Comparison of ENCODE assay signal across 16 mouse cellular contexts in genomic region chr1:38448854-38449253, GRCm38 (mm10).
DNase-seq lines count a peak whose midpoint lies in the region; ATAC-seq and TF ChIP-seq lines count a peak whose summit lies in the region.
"Had no signal": no experiment of that assay in that cellular context is flagged by ENCODE, and none has a peak within 500 bp of the region (broad histone marks: within the 10 kb centered on the region; RNA-seq: fewer than 3 reads in every experiment).

No protein-coding gene starts in this region.

- no peak overlapping the region for H3K4me2 ChIP-seq in hindbrain, embryonic 12.5 days (replicated peaks)
- H3K4me2 ChIP-seq in hindbrain, embryonic 11.5 days (replicated peaks; ENCODE audit: low read depth, low read length): no peak overlapping the region
- no peak overlapping the region for H3K4me2 ChIP-seq in midbrain, embryonic 12.5 days (replicated peaks)
- H3K4me2 ChIP-seq in midbrain, postnatal 0 days (ENCODE audit: low read depth, low read length, poor library complexity, severe bottlenecking): no peak overlapping the region
- no peak overlapping the region for H3K4me2 ChIP-seq in embryonic facial prominence, embryonic 12.5 days (replicated peaks)
- H3K4me2 ChIP-seq in neural tube, embryonic 15.5 days: no peak overlapping the region

- no peaks in the 10 kb centered on the region for H3K36me3 ChIP-seq in hindbrain, embryonic 12.5 days
- no peaks in the 10 kb centered on the region for H3K36me3 ChIP-seq in hindbrain, embryonic 11.5 days (ENCODE audit: control insufficient read depth, insufficient read depth, low read length)
- H3K36me3 ChIP-seq in midbrain, embryonic 12.5 days: no peaks in the 10 kb centered on the region
- H3K36me3 ChIP-seq in midbrain, postnatal 0 days (ENCODE audit: insufficient read depth, low read length): no peaks in the 10 kb centered on the region
- no peaks in the 10 kb centered on the region for H3K36me3 ChIP-seq in embryonic facial prominence, embryonic 12.5 days
- no peaks in the 10 kb centered on the region for H3K36me3 ChIP-seq in neural tube, embryonic 15.5 days

- no peak overlapping the region for H3K9ac ChIP-seq in hindbrain, embryonic 12.5 days
- H3K9ac ChIP-seq in hindbrain, embryonic 11.5 days (ENCODE audit: low read depth, low read length): no peak overlapping the region
- H3K9ac ChIP-seq in midbrain, embryonic 12.5 days (replicated peaks): no peak overlapping the region
- no peak overlapping the region for H3K9ac ChIP-seq in midbrain, postnatal 0 days (replicated peaks; ENCODE audit: low read length, poor library complexity, severe bottlenecking)
- no peak overlapping the region for H3K9ac ChIP-seq in embryonic facial prominence, embryonic 12.5 days
- no peak overlapping the region for H3K9ac ChIP-seq in neural tube, embryonic 15.5 days (replicated peaks)

- no peak for TF ChIP-seq CTCF in midbrain, postnatal 0 days (IDR thresholded peaks at IDR 0.05)

- WGBS in hindbrain, embryonic 12.5 days: 63% methylated on average over 3 of the region's 3 CpGs
- 78% methylated on average over 3 of the region's 3 CpGs for WGBS in hindbrain, embryonic 11.5 days
- 80% methylated on average over 3 of the region's 3 CpGs for WGBS in midbrain, embryonic 12.5 days
- 65% methylated on average over 3 of the region's 3 CpGs for WGBS in midbrain, postnatal 0 days
- whole genome bisulfite sequencing in embryonic facial prominence, embryonic 12.5 days: 53% methylated on average over 3 of the region's 3 CpGs
- 62% methylated on average over 3 of the region's 3 CpGs for whole genome bisulfite sequencing in neural tube, embryonic 15.5 days

- H3K27ac ChIP-seq in hindbrain, embryonic 12.5 days: peak overlapping the region; percentile 52; the same call in 1 of the 2 replicates
- no peak overlapping the region for H3K27ac ChIP-seq in hindbrain, embryonic 11.5 days (ENCODE audit: low read depth, low read length)
- H3K27ac ChIP-seq in midbrain, embryonic 12.5 days (replicated peaks): peak overlapping the region; percentile 20; the same call in 1 of the 2 replicates
- no peak overlapping the region for H3K27ac ChIP-seq in midbrain, postnatal 0 days (ENCODE audit: low read depth, low read length)
- H3K27ac ChIP-seq in embryonic facial prominence, embryonic 12.5 days: no peak overlapping the region
- H3K27ac ChIP-seq in neural tube, embryonic 15.5 days (replicated peaks): no peak overlapping the region

- ATAC-seq in hindbrain, embryonic 12.5 days (ENCODE audit: low FRiP score): no peak
- no peak for ATAC-seq in hindbrain, embryonic 11.5 days (ENCODE audit: low FRiP score)
- ATAC-seq in midbrain, embryonic 12.5 days (ENCODE audit: low FRiP score, low read depth): no peak
- no peak for ATAC-seq in midbrain, postnatal 0 days (ENCODE audit: low FRiP score)
- peak; percentile 22; the same call in 1 of the 2 replicates for ATAC-seq in embryonic facial prominence, embryonic 12.5 days (ENCODE audit: insufficient number of reproducible peaks, insufficient read depth, low FRiP score, low TSS enrichment)
- ATAC-seq in neutrophil, adult 5-6 weeks (ENCODE audit: extremely low read depth, insufficient number of reproducible peaks, low FRiP score, poor library complexity, severe bottlenecking): 0 out of 2 replicates have a peak, but pooled peaks have one; percentile 6
- ATAC-seq in neural tube, embryonic 15.5 days (ENCODE audit: low FRiP score): no peak
- ATAC-seq: activated CD4-positive, CD25-positive, alpha-beta regulatory T cell, adult 4 months; inflammation-experienced regulatory T-cells, adult 6 months had no signal

- H3K4me1 ChIP-seq in hindbrain, embryonic 12.5 days: peaks cover 50% of the 10 kb centered on the region
- H3K4me1 ChIP-seq in hindbrain, embryonic 11.5 days (replicated peaks; ENCODE audit: control insufficient read depth, insufficient read depth, low read length): peaks cover 4% of the 10 kb centered on the region
- H3K4me1 ChIP-seq in midbrain, embryonic 12.5 days: peaks cover 22% of the 10 kb centered on the region
- H3K4me1 ChIP-seq in midbrain, postnatal 0 days (ENCODE audit: insufficient read depth, low read length): no peaks in the 10 kb centered on the region
- peaks cover 23% of the 10 kb centered on the region for H3K4me1 ChIP-seq in embryonic facial prominence, embryonic 12.5 days
- peaks cover 33% of the 10 kb centered on the region for H3K4me1 ChIP-seq in neural tube, embryonic 15.5 days

- DNase-seq in hindbrain, embryonic 11.5 days (ENCODE audit: low spot score): no peak
- DNase-seq in midbrain, postnatal 0 days (ENCODE audit: low spot score): no peak
- DNase-seq: cerebellum, adult 11-12 months; heart, postnatal 14 days; kidney, postnatal 4 days; left cerebral cortex, postnatal 4 days; lung, postnatal 14 days; midbrain, embryonic 14.5 days; retina, postnatal 1 day had no signal

- no peaks in the 10 kb centered on the region for H3K27me3 ChIP-seq in hindbrain, embryonic 12.5 days
- no peaks in the 10 kb centered on the region for H3K27me3 ChIP-seq in hindbrain, embryonic 11.5 days (ENCODE audit: control insufficient read depth, insufficient read depth, low read length)
- no peaks in the 10 kb centered on the region for H3K27me3 ChIP-seq in midbrain, embryonic 12.5 days
- no peaks in the 10 kb centered on the region for H3K27me3 ChIP-seq in midbrain, postnatal 0 days (ENCODE audit: insufficient read depth, low read length)
- H3K27me3 ChIP-seq in embryonic facial prominence, embryonic 12.5 days: no peaks in the 10 kb centered on the region
- H3K27me3 ChIP-seq in neural tube, embryonic 15.5 days (replicated peaks): no peaks in the 10 kb centered on the region

- H3K9me3 ChIP-seq in hindbrain, embryonic 12.5 days (replicated peaks): no peaks in the 10 kb centered on the region
- H3K9me3 ChIP-seq in hindbrain, embryonic 11.5 days (ENCODE audit: control insufficient read depth, low read length): no peaks in the 10 kb centered on the region
- H3K9me3 ChIP-seq in midbrain, embryonic 12.5 days: no peaks in the 10 kb centered on the region
- H3K9me3 ChIP-seq in midbrain, postnatal 0 days (ENCODE audit: low read length): no peaks in the 10 kb centered on the region
- no peaks in the 10 kb centered on the region for H3K9me3 ChIP-seq in embryonic facial prominence, embryonic 12.5 days
- no peaks in the 10 kb centered on the region for H3K9me3 ChIP-seq in neural tube, embryonic 15.5 days (replicated peaks)

- H3K4me3 ChIP-seq in hindbrain, embryonic 12.5 days: no peak overlapping the region
- no peak overlapping the region for H3K4me3 ChIP-seq in hindbrain, embryonic 11.5 days (ENCODE audit: low read depth, low read length)
- no peak overlapping the region for H3K4me3 ChIP-seq in midbrain, embryonic 12.5 days
- no peak overlapping the region for H3K4me3 ChIP-seq in midbrain, postnatal 0 days (ENCODE audit: low read depth, low read length)
- no peak overlapping the region for H3K4me3 ChIP-seq in embryonic facial prominence, embryonic 12.5 days
- H3K4me3 ChIP-seq in neural tube, embryonic 15.5 days (replicated peaks): no peak overlapping the region

Comparison
In these comparisons a context has a peak if more than half of its experiments do, and no peak if none do; other contexts are left out.
1. H3K27ac ChIP-seq: peak in hindbrain, embryonic 12.5 days (single experiment) and midbrain, embryonic 12.5 days (single experiment); none in hindbrain, embryonic 11.5 days (single experiment), midbrain, postnatal 0 days (single experiment), embryonic facial prominence, embryonic 12.5 days (single experiment) and neural tube, embryonic 15.5 days (single experiment).
2. ATAC-seq: peak in embryonic facial prominence, embryonic 12.5 days (single experiment) and neutrophil, adult 5-6 weeks (single experiment); none in hindbrain, embryonic 12.5 days (single experiment), hindbrain, embryonic 11.5 days (single experiment), midbrain, embryonic 12.5 days (single experiment), midbrain, postnatal 0 days (single experiment) and neural tube, embryonic 15.5 days (single experiment).